Mouse (Mus musculus): ENCODE data around the gene Ubtf.

- TF ChIP-seq CTCF (conservative IDR thresholded peaks at IDR 0.05; ENCODE audit: low read length) (peak; percentile 62), POU5F1 (IDR thresholded peaks at IDR 0.05; ENCODE audit: borderline replicate concordance, low read length) (no peak)
Measured at GRCm38 (mm10) chr11:102258521-102258920, 61.0 kb downstream of the Ubtf start.
